Mouse (Mus musculus) forebrain, embryonic 15.5 days (tissue): ENCODE measurements around the gene Tmem11. TPM values are rescaled to one million over a fixed set of nuclear protein-coding genes. Genes with fewer than 3 reads are reported as not detected.

ENCODE experiments used
- ATAC-seq: fragments of 200-750 bp; cut with Nextera tagmentation; replicated peaks from 2 replicates; pipeline ENCODE4 v1.8.0; 2017; ENCODE audit warnings: mild to moderate bottlenecking, moderate TSS enrichment, moderate library complexity
- H3K27ac ChIP-seq: fragments of 300-500 bp; sonication (generic); replicated peaks from 2 replicates; pipeline ENCODE4 v1.5.1; 2015; ENCODE audit warnings: mild to moderate bottlenecking, inconsistent platforms
- H3K27me3 ChIP-seq: fragments of 300-500 bp; sonication (generic); 2 replicates; pipeline ENCODE4 v1.6.1; 2015; ENCODE audit warnings: inconsistent platforms
- H3K36me3 ChIP-seq: fragments of 300-500 bp; sonication (generic); 2 replicates; pipeline ENCODE4 v1.6.1; 2015; ENCODE audit warnings: mild to moderate bottlenecking, inconsistent platforms
- H3K4me1 ChIP-seq: fragments of 300-500 bp; sonication (generic); 2 replicates; pipeline ENCODE4 v1.6.1; 2015; ENCODE audit warnings: inconsistent platforms
- H3K4me2 ChIP-seq: fragments of 300-500 bp; sonication (generic); replicated peaks from 2 replicates; pipeline ENCODE4 v1.6.1; 2015; ENCODE audit warnings: mild to moderate bottlenecking, inconsistent platforms
- H3K4me3 ChIP-seq: fragments of 300-500 bp; sonication (generic); 2 replicates; pipeline ENCODE4 v1.5.1; 2015; ENCODE audit warnings: mild to moderate bottlenecking, inconsistent platforms
- H3K9ac ChIP-seq: fragments of 300-500 bp; sonication (generic); replicated peaks from 2 replicates; pipeline ENCODE4 v1.6.1; 2015; ENCODE audit warnings: mild to moderate bottlenecking, inconsistent platforms
- H3K9me3 ChIP-seq: fragments of 300-500 bp; sonication (generic); 2 replicates; pipeline ENCODE4 v1.6.1; 2016; ENCODE audit warnings: inconsistent platforms
- WGBS: fragments of 180-500 bp; shearing (Covaris S2); methylation state at CpG from one replicate; pipeline ENCODE4 v1.1.7; 2015; ENCODE audit warnings: mixed read lengths; 5-methylcytosine and 5-hydroxymethylcytosine counted together
- polyA plus RNA-seq: library from polyadenylated mRNA; unstranded; fragments of >200 nt; fragmentation: Nextera tagmentation; extraction: Ambion mirVana; gene quantifications from 2 replicates; pipeline ENCODE4 v1.2.1, GENCODE M21; 2015

Gene Tmem11
- polyA plus RNA-seq, result 54.6 and 60.8 TPM in 2 replicates

- Histone ChIP-seq H3K4me3 (peak within 1 kb of the TSS; percentile 67), H3K27ac (peak within 1 kb of the TSS; percentile 91), H3K9me3 (no peaks in the 10 kb centered on the region), H3K36me3 (no peaks in the 10 kb centered on the region), H3K9ac (peak within 1 kb of the TSS; percentile 87), H3K27me3 (no peaks in the 10 kb centered on the region), H3K4me2 (peak within 1 kb of the TSS; percentile 72), H3K4me1 (peaks cover 41% of the 10 kb centered on the region)
- peak; percentile 100 for ATAC-seq
- WGBS, result under 1% methylated on average over 62 of the region's 62 CpGs
Measured at GRCm38 (mm10) chr11:60878675-60879294, at the start of gene Tmem11. Gene Tmem11, minus strand, starts transcription at chr11:60879272.

GRCm38 (mm10) chr11:60927264-60927663, 48.2 kb upstream of the Tmem11 start:
- no peaks in the 10 kb centered on the region for H3K36me3 ChIP-seq
- peak overlapping the region; percentile 41 for H3K4me2 ChIP-seq
- H3K9me3 ChIP-seq, result no peaks in the 10 kb centered on the region
- 0 out of 2 replicates have a peak overlapping the region, but pooled peaks have one; percentile 5 for H3K27ac ChIP-seq
- H3K4me1 ChIP-seq, result peaks cover 16% of the 10 kb centered on the region
- no peaks in the 10 kb centered on the region for H3K27me3 ChIP-seq
- WGBS, result 1% methylated on average over 9 of the region's 9 CpGs
- peak overlapping the region; percentile 30 for H3K4me3 ChIP-seq
- ATAC-seq, result peak; percentile 74
- 0 out of 2 replicates have a peak overlapping the region, but pooled peaks have one; percentile 22 for H3K9ac ChIP-seq

- H3K4me1 ChIP-seq, result peaks cover 10% of the 10 kb centered on the region
- ATAC-seq, result no peak
- no peaks in the 10 kb centered on the region for H3K9me3 ChIP-seq
- WGBS, result 84% methylated on average over 1 of the region's 1 CpGs
- H3K4me2 ChIP-seq, result no peak overlapping the region
- no peak overlapping the region for H3K27ac ChIP-seq
- H3K9ac ChIP-seq, result no peak overlapping the region
- no peak overlapping the region for H3K4me3 ChIP-seq
- H3K36me3 ChIP-seq, result no peaks in the 10 kb centered on the region
- H3K27me3 ChIP-seq, result no peaks in the 10 kb centered on the region
Measured at GRCm38 (mm10) chr11:60924981-60925380, 45.9 kb upstream of the Tmem11 start.

GRCm38 (mm10) chr11:60924498-60924897, 45.4 kb upstream of the Tmem11 start:
- ATAC-seq, result no peak
- Histone ChIP-seq H3K9me3 (no peaks in the 10 kb centered on the region), H3K4me2 (no peak overlapping the region), H3K27ac (no peak overlapping the region), H3K4me1 (peaks cover 10% of the 10 kb centered on the region), H3K36me3 (no peaks in the 10 kb centered on the region), H3K4me3 (no peak overlapping the region), H3K27me3 (no peaks in the 10 kb centered on the region), H3K9ac (no peak overlapping the region)
- WGBS, result 46% methylated on average over 6 of the region's 6 CpGs

- 71% methylated on average over 5 of the region's 5 CpGs for WGBS
- Histone ChIP-seq H3K4me3 (no peak overlapping the region), H3K27me3 (no peaks in the 10 kb centered on the region), H3K36me3 (no peaks in the 10 kb centered on the region), H3K4me2 (no peak overlapping the region), H3K27ac (no peak overlapping the region), H3K9ac (no peak overlapping the region), H3K9me3 (no peaks in the 10 kb centered on the region), H3K4me1 (peaks cover 10% of the 10 kb centered on the region)
- ATAC-seq, result no peak
Measured at GRCm38 (mm10) chr11:60922964-60923363, 43.9 kb upstream of the Tmem11 start.

GRCm38 (mm10) chr11:60922195-60922594, 43.1 kb upstream of the Tmem11 start:
- Histone ChIP-seq H3K9ac (no peak overlapping the region), H3K27ac (no peak overlapping the region), H3K4me1 (peaks cover 3% of the 10 kb centered on the region), H3K4me2 (no peak overlapping the region), H3K9me3 (no peaks in the 10 kb centered on the region), H3K27me3 (no peaks in the 10 kb centered on the region), H3K4me3 (no peak overlapping the region), H3K36me3 (no peaks in the 10 kb centered on the region)
- WGBS, result 84% methylated on average over 1 of the region's 1 CpGs
- ATAC-seq, result no peak

GRCm38 (mm10) chr11:60920021-60920420, 40.9 kb upstream of the Tmem11 start:
- H3K4me2 ChIP-seq, result no peak overlapping the region
- H3K27me3 ChIP-seq, result no peaks in the 10 kb centered on the region
- H3K9ac ChIP-seq, result no peak overlapping the region
- H3K4me3 ChIP-seq, result no peak overlapping the region
- no peaks in the 10 kb centered on the region for H3K36me3 ChIP-seq
- peaks cover 2% of the 10 kb centered on the region; the same call in 1 of the 2 replicates for H3K4me1 ChIP-seq
- 73% methylated on average over 2 of the region's 2 CpGs for WGBS
- ATAC-seq, result no peak; the same call in 1 of the 2 replicates
- no peak overlapping the region for H3K27ac ChIP-seq
- H3K9me3 ChIP-seq, result no peaks in the 10 kb centered on the region

- no peaks in the 10 kb centered on the region for H3K27me3 ChIP-seq
- peaks cover 29% of the 10 kb centered on the region for H3K4me1 ChIP-seq
- WGBS, result 80% methylated on average over 4 of the region's 4 CpGs
- H3K9me3 ChIP-seq, result no peaks in the 10 kb centered on the region
- no peak overlapping the region for H3K4me3 ChIP-seq
- no peak for ATAC-seq
- no peak overlapping the region for H3K9ac ChIP-seq
- H3K36me3 ChIP-seq, result no peaks in the 10 kb centered on the region
- H3K4me2 ChIP-seq, result no peak overlapping the region
- no peak overlapping the region for H3K27ac ChIP-seq
Measured at GRCm38 (mm10) chr11:60915201-60915600, 36.1 kb upstream of the Tmem11 start.

GRCm38 (mm10) chr11:60914491-60914890, 35.4 kb upstream of the Tmem11 start, which contains the start of gene Natd1:
Gene Natd1, minus strand, starts transcription at chr11:60914750.
- Histone ChIP-seq H3K36me3 (no peaks in the 10 kb centered on the region), H3K9me3 (no peaks in the 10 kb centered on the region), H3K9ac (peak within 1 kb of the TSS; percentile 91), H3K27ac (peak within 1 kb of the TSS; percentile 86), H3K4me3 (peak within 1 kb of the TSS; percentile 94), H3K27me3 (no peaks in the 10 kb centered on the region), H3K4me2 (peak within 1 kb of the TSS; percentile 76), H3K4me1 (peaks cover 29% of the 10 kb centered on the region)
- no peak for ATAC-seq
- 36% methylated on average over 7 of the region's 7 CpGs for WGBS

GRCm38 (mm10) chr11:60913301-60914196, 34.5 kb upstream of the Tmem11 start:
- peak overlapping the region; percentile 94 for H3K4me3 ChIP-seq
- peak overlapping the region; percentile 86 for H3K27ac ChIP-seq
- peak overlapping the region; percentile 76 for H3K4me2 ChIP-seq
- H3K4me1 ChIP-seq, result peaks cover 29% of the 10 kb centered on the region
- H3K9ac ChIP-seq, result peak overlapping the region; percentile 91
- H3K27me3 ChIP-seq, result no peaks in the 10 kb centered on the region
- H3K9me3 ChIP-seq, result no peaks in the 10 kb centered on the region
- H3K36me3 ChIP-seq, result no peaks in the 10 kb centered on the region
- under 1% methylated on average over 85 of the region's 86 CpGs for WGBS
- peak; percentile 95 for ATAC-seq

GRCm38 (mm10) chr11:60912525-60912973, 33.5 kb upstream of the Tmem11 start:
- WGBS, result 29% methylated on average over 7 of the region's 7 CpGs
- Histone ChIP-seq H3K9ac (peak overlapping the region; percentile 91), H3K9me3 (no peaks in the 10 kb centered on the region), H3K4me1 (peaks cover 29% of the 10 kb centered on the region), H3K4me3 (peak overlapping the region; percentile 94), H3K4me2 (peak overlapping the region; percentile 76), H3K27ac (no peak overlapping the region), H3K36me3 (no peaks in the 10 kb centered on the region), H3K27me3 (no peaks in the 10 kb centered on the region)
- ATAC-seq, result no peak

- no peak for ATAC-seq
Measured at GRCm38 (mm10) chr11:60909626-60910025, 30.6 kb upstream of the Tmem11 start.

More at GRCm38 (mm10) chr11:60909626-60910025, 30.6 kb upstream of the Tmem11 start:
- Histone ChIP-seq H3K27me3 (no peaks in the 10 kb centered on the region), H3K4me1 (peaks cover 24% of the 10 kb centered on the region), H3K4me2 (no peak overlapping the region), H3K27ac (no peak overlapping the region), H3K4me3 (no peak overlapping the region), H3K36me3 (peaks cover 14% of the 10 kb centered on the region), H3K9me3 (no peaks in the 10 kb centered on the region), H3K9ac (no peak overlapping the region)
- 78% methylated on average over 1 of the region's 1 CpGs for WGBS
